Mouse (Mus musculus): ENCODE results near the gene Lamb1. TPM values are rescaled to one million over a fixed set of nuclear protein-coding genes. Genes with fewer than 3 reads are reported as not detected.
A peak's percentile ranks its signal among the peaks of the same experiment; 100 is the strongest.

Gene Lamb1
- polyA plus RNA-seq, 1 experiment from 2014 or later: 17.8 TPM

- Histone ChIP-seq H3K9me3 (replicated peaks) (no peaks in the 10 kb centered on the region), H3K36me3 (peaks cover 29% of the 10 kb centered on the region), H3K4me3 (peak overlapping the region; percentile 97), H3K27me3 (ENCODE audit: low read depth, poor library complexity, severe bottlenecking) (no peaks in the 10 kb centered on the region), H3K4me1 (peaks cover 16% of the 10 kb centered on the region), H3K27ac (replicated peaks) (peak overlapping the region; percentile 92)
- 36% methylated on average over 15 of the region's 15 CpGs for WGBS
- DNase-seq (ENCODE audit: low spot score): no peak
Observed at GRCm38 (mm10) chr12:31350191-31350943, 85.3 kb downstream of the Lamb1 start.

GRCm38 (mm10) chr12:31350944-31351928 is 86.2 kb downstream of the Lamb1 start, which contains the start of gene Dld:
Gene Dld (minus strand): TSS chr12:31351453.
- DNase-seq (ENCODE audit: low spot score): peak; percentile 96
- WGBS: 6% methylated on average over 66 of the region's 66 CpGs
- Histone ChIP-seq H3K36me3 (peaks cover 26% of the 10 kb centered on the region), H3K9me3 (replicated peaks) (peaks cover 6% of the 10 kb centered on the region; the same call in 1 of the 2 replicates), H3K27ac (replicated peaks) (peak within 1 kb of the TSS; percentile 92), H3K4me1 (peaks cover 16% of the 10 kb centered on the region), H3K4me3 (peak within 1 kb of the TSS; percentile 97), H3K27me3 (ENCODE audit: low read depth, poor library complexity, severe bottlenecking) (no peaks in the 10 kb centered on the region)

- Histone ChIP-seq H3K27ac (replicated peaks) (no peak overlapping the region), H3K4me1 (no peaks in the 10 kb centered on the region), H3K9me3 (replicated peaks) (no peaks in the 10 kb centered on the region), H3K4me3 (no peak overlapping the region), H3K27me3 (ENCODE audit: low read depth, poor library complexity, severe bottlenecking) (peaks cover 13% of the 10 kb centered on the region), H3K36me3 (no peaks in the 10 kb centered on the region)
- WGBS: 84% methylated on average over 3 of the region's 3 CpGs
- DNase-seq (ENCODE audit: low spot score): no peak
Observed at GRCm38 (mm10) chr12:31366428-31366827, 101.4 kb downstream of the Lamb1 start.

- WGBS: 87% methylated on average over 5 of the region's 5 CpGs
- peaks cover 13% of the 10 kb centered on the region for H3K27me3 ChIP-seq (ENCODE audit: low read depth, poor library complexity, severe bottlenecking)
Observed at GRCm38 (mm10) chr12:31367721-31368120, 102.7 kb downstream of the Lamb1 start.

GRCm38 (mm10) chr12:31369118-31369517 is 104.1 kb downstream of the Lamb1 start:
- WGBS: 97% methylated on average over 1 of the region's 1 CpGs
- 0 out of 2 replicates have a peak, but pooled peaks cover 3% of the 10 kb centered on the region for H3K4me1 ChIP-seq
- no peak for DNase-seq (ENCODE audit: low spot score)
- peaks cover 13% of the 10 kb centered on the region for H3K27me3 ChIP-seq (ENCODE audit: low read depth, poor library complexity, severe bottlenecking)
- no peaks in the 10 kb centered on the region for H3K9me3 ChIP-seq (replicated peaks)
- H3K4me3 ChIP-seq: no peak overlapping the region
- H3K27ac ChIP-seq (replicated peaks): no peak overlapping the region
- no peaks in the 10 kb centered on the region for H3K36me3 ChIP-seq

More at GRCm38 (mm10) chr12:31367721-31368120, 102.7 kb downstream of the Lamb1 start:
- Histone ChIP-seq H3K4me3 (no peak overlapping the region), H3K27ac (replicated peaks) (no peak overlapping the region), H3K4me1 (0 out of 2 replicates have a peak, but pooled peaks cover 3% of the 10 kb centered on the region), H3K9me3 (replicated peaks) (no peaks in the 10 kb centered on the region), H3K36me3 (no peaks in the 10 kb centered on the region)
- no peak for DNase-seq (ENCODE audit: low spot score)

GRCm38 (mm10) chr12:31369656-31370055 is 104.6 kb downstream of the Lamb1 start:
- Histone ChIP-seq H3K9me3 (replicated peaks) (no peaks in the 10 kb centered on the region), H3K27ac (replicated peaks) (no peak overlapping the region), H3K4me1 (0 out of 2 replicates have a peak, but pooled peaks cover 4% of the 10 kb centered on the region), H3K36me3 (no peaks in the 10 kb centered on the region), H3K27me3 (ENCODE audit: low read depth, poor library complexity, severe bottlenecking) (peaks cover 13% of the 10 kb centered on the region), H3K4me3 (no peak overlapping the region)
- 88% methylated on average over 7 of the region's 7 CpGs for whole genome bisulfite sequencing
- no peak for DNase-seq (ENCODE audit: low spot score)

- H3K27me3 ChIP-seq (ENCODE audit: low read depth, poor library complexity, severe bottlenecking): no peaks in the 10 kb centered on the region; the same call in 1 of the 2 replicates
- H3K9me3 ChIP-seq (replicated peaks): no peaks in the 10 kb centered on the region
- peaks cover 12% of the 10 kb centered on the region; the same call in 1 of the 2 replicates for H3K4me1 ChIP-seq
- 45% methylated on average over 9 of the region's 9 CpGs for WGBS
- no peak overlapping the region for H3K27ac ChIP-seq (replicated peaks)
- H3K4me3 ChIP-seq: no peak overlapping the region
- no peaks in the 10 kb centered on the region for H3K36me3 ChIP-seq
- peak; percentile 56 for DNase-seq (ENCODE audit: low spot score)
Observed at GRCm38 (mm10) chr12:31374603-31375282, 109.7 kb downstream of the Lamb1 start.

GRCm38 (mm10) chr12:31375283-31375615 is 110.2 kb downstream of the Lamb1 start:
- H3K27me3 ChIP-seq (ENCODE audit: low read depth, poor library complexity, severe bottlenecking): no peaks in the 10 kb centered on the region; the same call in 1 of the 2 replicates
- H3K9me3 ChIP-seq (replicated peaks): no peaks in the 10 kb centered on the region
- no peaks in the 10 kb centered on the region for H3K36me3 ChIP-seq
- H3K4me1 ChIP-seq: peaks cover 12% of the 10 kb centered on the region; the same call in 1 of the 2 replicates
- H3K4me3 ChIP-seq: no peak overlapping the region
- H3K27ac ChIP-seq (replicated peaks): no peak overlapping the region
- 82% methylated on average over 4 of the region's 4 CpGs for WGBS
- no peak for DNase-seq (ENCODE audit: low spot score)

GRCm38 (mm10) chr12:31376326-31376950 is 111.4 kb downstream of the Lamb1 start:
- WGBS: 21% methylated on average over 13 of the region's 13 CpGs
- Histone ChIP-seq H3K9me3 (replicated peaks) (no peaks in the 10 kb centered on the region), H3K27me3 (ENCODE audit: low read depth, poor library complexity, severe bottlenecking) (no peaks in the 10 kb centered on the region; the same call in 1 of the 2 replicates), H3K4me3 (peak overlapping the region; percentile 43), H3K27ac (replicated peaks) (0 out of 2 replicates have a peak overlapping the region, but pooled peaks have one; percentile 9), H3K36me3 (no peaks in the 10 kb centered on the region), H3K4me1 (peaks cover 12% of the 10 kb centered on the region; the same call in 1 of the 2 replicates)
- peak; percentile 34 for DNase-seq (ENCODE audit: low spot score)

- Histone ChIP-seq H3K4me1 (peaks cover 9% of the 10 kb centered on the region; the same call in 1 of the 2 replicates), H3K4me3 (no peak overlapping the region), H3K27me3 (ENCODE audit: low read depth, poor library complexity, severe bottlenecking) (no peaks in the 10 kb centered on the region; the same call in 1 of the 2 replicates), H3K36me3 (no peaks in the 10 kb centered on the region), H3K27ac (replicated peaks) (no peak overlapping the region), H3K9me3 (replicated peaks) (no peaks in the 10 kb centered on the region)
- WGBS: 86% methylated on average over 11 of the region's 11 CpGs
- no peak for DNase-seq (ENCODE audit: low spot score)
Observed at GRCm38 (mm10) chr12:31377241-31377640, 112.2 kb downstream of the Lamb1 start.

Data from midbrain, embryonic 10.5 days (tissue).